Mouse (Mus musculus) spleen, adult 12 weeks (tissue): ENCODE data around the gene Tst.

Experiments
- DNase-seq: peaks from one replicate; pipeline ENCODE4 v3.0.0; 2022; ENCODE audit warnings: low spot score

Gene Tst

DNA sequence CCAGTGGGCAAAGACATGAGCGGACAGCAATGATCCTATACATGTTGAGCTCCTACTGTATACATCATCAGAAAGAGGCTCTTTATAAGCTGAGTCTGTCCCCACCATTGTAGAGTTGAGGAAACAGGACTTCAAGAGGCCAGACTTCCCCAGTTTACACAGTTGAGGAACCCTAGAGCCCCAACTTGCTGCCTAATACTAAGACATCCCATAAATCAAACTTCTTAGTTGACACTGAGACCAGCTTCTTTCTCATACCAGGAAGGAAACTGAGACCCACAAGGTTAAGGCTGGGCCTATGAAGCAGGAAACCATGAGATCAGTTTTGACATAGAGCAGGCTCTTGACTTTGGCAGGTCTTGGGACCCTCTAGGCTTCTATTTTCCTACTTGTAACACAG lies 20.1 kb downstream of the Tst start:
- no peak for DNase-seq

DNA sequence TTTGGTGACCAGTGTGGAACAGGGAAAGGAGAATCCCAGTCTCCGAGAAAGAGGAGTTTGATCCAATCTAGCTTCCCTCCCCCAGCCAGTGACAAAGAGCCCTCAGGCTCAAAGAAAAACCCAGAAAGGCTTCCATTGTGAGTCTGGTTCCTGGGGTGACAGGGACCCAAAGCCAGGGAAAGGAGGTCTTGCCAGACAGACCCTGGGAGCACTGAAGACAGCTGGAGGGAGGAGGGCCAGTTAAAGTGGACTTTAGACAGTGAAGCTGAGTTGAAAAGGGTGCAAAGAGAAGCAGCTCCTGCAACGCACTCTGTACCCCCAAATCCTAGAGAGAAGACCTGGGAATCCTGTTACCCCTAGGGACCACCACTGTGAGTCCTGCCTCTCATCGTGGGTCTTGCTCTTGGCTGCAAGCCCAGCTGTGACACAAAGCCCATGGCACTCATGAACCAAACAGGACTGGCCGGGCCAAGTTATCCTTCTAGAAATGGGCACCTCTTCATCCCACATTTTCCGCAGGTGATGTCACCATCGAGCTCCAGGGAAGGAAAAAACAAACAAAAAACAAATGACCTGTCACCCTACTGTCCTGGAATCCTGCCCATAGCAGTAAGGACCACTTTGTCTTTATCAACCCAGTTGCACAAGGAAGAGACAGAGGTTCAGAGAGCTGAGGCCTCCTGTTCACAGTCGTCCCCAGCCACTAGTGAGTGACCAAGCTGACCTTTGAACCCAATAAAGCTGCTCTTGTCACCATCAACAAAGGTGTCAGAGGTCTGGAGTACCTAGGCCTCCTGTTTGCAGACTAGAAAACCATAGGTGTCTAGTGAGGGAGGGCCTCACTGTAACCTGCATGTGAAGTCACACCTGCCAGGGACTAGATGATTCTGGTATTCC lies 21.2 kb downstream of the Tst start:
- DNase-seq, result no peak

DNA sequence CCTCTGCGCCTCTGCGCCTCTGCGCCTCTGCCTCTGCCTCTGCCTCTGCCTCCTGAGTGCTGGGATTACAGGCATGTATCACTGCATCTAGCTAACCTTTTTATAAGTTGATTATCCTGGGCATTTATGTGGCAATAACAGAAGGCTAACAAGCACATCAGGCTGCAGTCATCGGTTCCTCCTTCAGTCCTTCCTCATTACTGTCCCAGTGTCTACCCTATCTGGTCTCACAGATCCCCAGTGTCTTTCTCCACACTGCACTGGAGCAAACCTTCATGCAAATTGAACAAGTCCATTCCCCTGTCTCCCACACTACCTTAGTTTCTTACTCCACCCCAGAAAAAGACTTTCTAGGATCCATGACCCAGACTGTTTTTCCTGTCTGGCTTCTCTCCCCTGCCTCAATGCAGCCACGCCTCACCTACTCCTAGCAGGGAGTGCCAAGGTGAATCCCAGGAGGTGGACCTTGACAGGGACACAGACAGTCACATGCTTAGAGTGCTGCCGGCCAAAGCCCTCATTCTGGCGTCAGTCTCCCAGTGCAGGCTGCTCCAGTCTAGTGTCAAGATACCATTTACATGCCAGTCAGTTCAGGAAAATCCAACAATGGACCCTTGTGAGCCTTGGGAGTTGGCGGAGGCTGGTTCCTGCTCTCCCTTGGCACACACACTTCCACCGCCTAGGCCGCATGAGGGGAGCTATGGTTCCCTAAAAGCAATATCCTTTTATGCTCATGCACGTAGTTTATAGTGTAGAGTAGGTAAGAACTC lies 22.1 kb downstream of the Tst start:
- DNase-seq, result no peak

DNA sequence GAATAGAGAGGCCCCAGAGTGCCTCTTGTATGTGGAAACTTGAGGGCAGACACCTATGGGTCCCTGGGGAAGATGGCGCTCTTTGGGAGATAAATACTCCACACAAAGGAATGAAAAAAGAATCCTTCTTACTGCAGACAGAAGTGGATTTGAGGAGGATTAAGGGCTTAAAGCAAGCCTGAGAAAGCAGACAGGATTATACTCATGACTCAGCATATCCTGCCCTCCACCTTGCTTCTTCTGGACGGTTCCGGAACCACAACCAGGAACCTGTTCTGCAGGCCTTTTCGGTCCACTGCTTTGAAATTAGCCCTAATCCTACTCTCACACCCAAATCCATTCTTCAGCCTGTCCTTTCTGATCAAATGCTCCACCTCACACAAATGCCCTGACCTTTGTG lies 23.6 kb downstream of the Tst start:
- DNase-seq, result no peak

DNA sequence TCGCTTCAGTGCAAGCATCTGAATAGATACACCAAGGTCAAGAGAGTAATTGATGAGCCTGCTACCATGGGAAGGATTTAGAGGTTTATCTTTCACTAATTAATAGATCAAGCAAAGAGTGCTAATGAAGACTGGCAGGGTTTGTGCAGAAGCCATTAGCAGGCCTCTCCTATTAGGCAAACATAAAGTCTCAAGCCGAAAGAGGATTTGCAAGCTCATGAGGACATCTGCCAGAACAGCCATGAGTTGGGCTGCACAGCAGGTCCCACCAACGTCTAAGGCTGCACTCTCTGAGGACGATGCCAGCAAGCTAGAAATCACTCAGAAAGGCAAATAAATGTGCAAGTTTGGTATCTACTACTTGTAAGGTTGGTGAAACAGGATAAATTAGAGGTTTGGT lies 25.0 kb downstream of the Tst start:
- no peak for DNase-seq

DNA sequence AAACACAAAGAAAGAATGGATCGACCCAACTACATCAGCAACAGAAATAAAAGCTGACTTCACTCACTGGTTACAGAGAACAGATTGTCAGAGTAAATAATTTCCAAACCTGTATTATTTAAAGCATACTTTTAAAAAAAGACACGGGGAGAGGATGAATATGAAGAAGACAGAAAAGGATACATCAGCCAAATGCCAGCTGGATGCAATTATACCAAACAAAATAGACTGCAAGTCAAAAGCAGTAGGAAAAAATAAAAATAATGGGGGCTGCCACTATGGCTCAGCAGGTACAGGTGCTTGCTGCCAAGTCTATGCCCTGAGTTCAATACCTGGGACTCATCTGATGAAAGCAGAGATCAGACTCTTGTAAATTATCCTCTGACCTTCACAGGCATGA lies 25.5 kb downstream of the Tst start:
- DNase-seq, result no peak

DNA sequence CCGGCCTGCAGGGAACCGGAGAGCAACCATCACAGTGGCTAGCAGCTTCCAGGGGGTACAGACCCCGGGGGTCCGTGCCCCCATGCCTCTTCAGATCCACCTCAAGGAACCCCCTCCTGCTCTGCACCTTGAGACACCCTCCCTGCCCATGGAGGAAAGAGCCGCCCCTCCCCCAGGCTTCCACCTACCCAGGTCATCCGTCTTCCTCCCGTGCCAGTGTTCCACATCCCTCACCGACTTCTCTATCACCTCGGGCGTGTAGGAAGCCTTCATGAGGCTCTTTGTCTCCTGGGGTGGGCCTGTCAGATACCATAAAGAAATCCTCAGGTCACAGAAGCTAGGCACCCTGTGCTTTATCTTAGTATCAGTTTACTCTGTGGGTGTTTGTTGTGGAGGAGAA lies 27.2 kb downstream of the Tst start:
- no peak for DNase-seq

DNA sequence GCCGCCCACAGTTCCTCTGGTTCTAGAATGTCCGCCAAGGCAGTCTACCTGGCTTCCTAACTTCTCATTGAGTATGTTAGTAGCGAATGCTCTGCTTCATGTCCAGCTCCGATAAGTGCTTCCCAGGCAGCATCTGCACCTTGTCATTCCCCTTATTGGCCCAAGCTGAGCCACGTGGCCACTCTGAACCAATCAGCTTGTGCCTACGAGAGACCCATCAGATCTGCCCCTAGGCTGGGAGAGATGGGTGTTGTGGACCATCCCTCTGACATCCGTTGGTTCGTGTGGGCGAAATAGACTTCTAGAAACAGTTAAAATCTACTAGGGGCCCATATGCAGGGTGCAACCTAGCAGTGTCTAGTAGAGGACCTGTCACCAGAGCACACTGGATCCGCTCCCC lies 27.8 kb downstream of the Tst start:
- DNase-seq, result no peak

DNA sequence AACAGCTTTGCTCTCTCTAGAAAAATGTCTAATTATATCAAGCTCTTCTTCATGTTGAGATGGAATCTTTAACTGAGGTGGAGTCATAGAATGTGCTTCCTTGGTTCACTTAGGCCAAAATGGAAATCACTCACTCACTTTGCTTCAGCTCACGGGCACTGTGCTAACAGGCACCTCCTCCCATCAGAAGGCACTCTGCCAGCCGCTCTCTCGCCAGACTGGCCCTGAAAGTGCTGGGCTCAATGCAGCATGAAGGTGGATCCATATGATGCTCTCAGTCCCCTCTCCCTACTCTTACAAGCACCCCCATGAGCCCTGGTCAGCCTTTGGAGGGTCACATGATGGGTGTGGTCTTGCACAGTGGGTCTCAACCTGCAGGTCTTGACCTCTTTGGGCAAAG lies 31.5 kb downstream of the Tst start:
- no peak for DNase-seq

DNA sequence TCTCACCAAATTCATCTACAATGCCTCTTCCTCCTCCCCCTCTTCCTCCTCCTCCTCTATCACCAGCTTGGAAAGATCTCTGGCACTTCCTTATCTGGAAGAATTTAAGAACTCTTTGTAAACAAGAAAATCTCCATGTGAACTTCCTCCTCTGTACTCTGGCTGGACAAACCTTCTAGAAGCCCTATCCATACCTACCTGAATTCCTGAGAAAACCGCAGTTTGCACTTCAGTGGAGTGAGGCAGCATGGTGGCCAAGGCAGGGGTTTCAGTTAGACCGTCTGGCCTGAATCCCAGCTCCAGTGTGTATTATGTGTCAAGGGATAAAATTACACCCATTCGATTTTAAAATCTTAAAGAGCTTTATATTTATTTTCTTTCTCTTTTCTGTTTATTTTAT lies 32.9 kb downstream of the Tst start:
- no peak for DNase-seq

DNA sequence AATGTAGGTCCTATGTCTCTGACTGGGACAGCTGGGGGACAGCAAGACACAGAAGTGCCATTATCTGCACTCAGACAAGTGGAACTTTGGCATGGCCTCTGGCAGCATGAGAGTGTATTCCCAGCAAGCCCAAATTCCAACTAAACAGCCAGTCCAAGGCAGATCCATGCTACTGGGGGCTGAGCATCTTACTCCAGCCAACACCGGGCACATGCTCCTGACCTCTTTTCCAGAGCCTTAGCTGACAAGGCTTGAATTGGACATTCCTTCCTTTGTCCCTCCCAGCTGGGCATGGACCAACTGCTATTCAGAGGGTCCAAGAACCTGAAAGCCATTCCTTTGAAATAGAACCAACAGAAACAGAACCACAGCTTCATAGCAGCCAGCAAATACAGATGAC lies 36.1 kb downstream of the Tst start:
- DNase-seq, result no peak

DNA sequence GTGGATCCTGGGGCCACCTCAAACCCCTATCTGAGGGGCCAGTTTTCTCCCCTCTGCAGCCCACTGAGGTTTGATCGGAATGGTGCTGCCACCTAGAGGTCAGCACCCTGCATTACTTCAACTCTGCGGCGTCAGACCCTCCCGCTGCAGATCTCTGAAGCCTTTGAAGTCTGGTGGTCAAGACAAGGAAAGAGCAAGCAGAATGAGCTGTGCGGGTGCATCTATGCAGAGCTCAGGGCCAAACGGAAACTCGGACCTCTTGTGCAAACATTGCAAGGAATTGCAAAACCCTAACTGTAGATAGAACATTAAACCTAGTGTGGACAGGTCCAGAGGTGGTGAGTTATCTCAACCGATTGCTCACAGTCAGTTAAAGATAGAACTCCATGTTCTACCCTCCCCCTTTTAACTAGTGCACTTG lies 36.8 kb downstream of the Tst start:
- DNase-seq, result peak; percentile 24

DNA sequence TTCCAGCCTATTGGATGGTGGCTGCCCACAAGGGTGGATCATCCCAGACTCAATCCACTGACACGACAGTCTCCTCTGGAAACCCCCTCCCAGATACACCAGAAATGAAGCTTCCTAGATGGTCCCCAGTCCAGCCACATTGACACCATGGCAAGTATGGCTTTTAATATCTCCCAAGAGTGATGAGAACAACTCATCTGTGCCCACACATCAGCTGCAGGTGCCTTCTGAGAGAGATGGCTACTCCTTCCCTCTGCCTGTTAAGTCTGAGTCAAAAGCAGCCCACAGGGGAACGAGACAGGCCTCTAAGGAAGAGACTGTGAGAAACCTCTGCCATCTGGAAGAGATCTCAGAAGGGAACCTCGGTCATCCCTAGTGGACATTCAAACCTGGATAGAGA lies 37.9 kb downstream of the Tst start:
- no peak for DNase-seq

DNA sequence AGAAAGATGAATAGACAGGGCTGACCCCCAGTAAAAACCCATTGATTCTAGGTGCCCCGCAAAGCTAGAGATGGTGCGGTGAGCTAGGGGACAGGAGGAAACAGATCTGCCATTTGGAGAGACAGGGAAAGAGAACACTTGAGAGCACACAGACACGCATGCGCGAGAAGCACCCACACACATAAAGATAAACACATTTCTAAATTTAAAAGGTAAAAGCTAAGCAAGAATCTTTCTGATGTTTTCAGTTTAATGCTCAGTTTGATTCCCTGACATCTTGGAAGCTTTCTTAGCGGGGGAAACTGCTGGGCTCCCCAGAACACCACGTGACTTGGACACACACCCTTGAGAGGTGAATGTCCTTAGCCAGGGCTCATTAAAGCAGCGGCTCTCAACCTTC lies 38.8 kb downstream of the Tst start:
- no peak for DNase-seq

DNA sequence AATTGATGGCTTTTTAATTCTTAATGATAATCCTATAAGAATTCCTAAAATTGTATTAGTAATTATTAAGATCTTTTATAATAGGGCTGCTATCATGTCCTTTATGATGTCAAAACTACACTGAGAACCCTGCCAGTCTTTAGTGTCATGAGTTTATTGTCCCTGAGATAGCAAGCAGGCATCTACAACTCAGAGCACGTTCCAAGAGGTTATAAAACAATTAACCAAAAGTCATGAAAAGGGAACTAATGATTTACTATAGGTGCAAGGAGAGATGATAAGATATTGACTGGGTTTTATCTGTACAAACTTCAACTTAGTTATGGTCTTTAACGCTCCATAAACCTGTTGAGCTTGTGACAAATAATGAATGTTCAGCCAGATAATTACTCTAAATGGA lies 39.8 kb downstream of the Tst start:
- DNase-seq, result no peak

DNA sequence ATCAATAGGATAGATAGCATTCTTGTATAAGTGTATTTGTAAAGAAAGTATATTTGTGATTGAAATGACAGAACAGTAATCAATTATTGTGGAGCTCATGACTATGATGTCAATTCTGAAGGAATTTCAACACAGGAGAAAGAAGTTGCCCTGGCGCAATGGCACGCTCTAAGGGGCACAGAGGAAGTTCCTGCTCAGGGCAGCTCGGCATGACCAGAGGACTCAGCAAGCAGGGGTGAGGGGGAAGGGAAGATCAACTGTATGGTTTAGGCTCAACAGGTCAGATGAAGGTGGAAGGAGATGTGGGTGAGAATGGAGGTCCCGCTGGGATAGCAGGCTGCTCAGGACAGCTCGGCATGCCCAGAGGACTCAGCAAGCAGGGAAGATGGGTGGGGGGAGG lies 50.2 kb downstream of the Tst start:
- no peak for DNase-seq

DNA sequence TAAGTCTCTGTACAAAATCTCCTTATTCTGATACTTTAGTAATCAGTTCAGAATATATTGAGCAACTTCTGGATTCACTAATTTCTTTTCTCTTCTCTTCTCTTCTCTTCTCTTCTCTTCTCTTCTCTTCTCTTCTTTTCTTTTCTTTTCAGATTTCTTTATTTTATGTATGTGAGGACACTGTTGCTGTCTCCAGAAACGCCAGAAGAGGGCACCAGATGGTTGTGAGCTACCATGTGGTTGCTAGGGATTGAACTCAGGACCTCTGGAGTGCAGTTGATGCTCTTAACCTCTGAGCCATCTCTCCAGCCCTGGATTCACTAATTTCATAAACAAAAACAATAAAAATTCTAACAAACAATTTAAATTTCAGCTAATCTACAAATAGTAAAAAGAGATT lies 50.7 kb downstream of the Tst start:
- DNase-seq, result no peak

DNA sequence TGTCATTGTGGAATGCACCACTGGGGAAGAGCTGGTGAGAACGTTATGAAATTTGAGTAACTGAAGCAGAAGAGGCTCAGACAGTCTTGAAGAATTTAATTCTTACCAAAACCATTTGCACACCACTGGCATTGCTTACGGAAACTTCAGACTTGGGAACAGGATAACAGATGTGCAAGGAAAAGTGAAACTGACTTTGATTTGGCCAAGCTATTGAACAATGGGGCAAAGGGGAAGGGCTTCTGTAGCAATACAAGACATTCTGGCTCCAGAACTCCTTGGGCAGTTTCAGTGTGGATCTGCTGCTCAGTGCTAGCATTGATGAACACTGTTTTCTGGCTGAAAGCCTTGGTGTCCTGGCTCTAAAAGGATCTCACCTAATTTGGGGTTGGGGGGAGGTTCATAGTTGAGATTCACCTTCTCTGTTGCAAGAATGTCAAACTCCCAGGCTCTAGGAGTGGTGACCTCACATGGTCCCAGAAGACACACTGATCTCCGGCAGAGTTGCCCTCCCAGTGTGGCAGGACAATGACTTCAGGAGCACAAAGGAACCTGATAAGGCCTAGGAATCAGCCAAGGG lies 54.0 kb downstream of the Tst start:
- no peak for DNase-seq
